Mouse (Mus musculus): ENCODE data around the gene Acsm2.

Gene Acsm2

DNA sequence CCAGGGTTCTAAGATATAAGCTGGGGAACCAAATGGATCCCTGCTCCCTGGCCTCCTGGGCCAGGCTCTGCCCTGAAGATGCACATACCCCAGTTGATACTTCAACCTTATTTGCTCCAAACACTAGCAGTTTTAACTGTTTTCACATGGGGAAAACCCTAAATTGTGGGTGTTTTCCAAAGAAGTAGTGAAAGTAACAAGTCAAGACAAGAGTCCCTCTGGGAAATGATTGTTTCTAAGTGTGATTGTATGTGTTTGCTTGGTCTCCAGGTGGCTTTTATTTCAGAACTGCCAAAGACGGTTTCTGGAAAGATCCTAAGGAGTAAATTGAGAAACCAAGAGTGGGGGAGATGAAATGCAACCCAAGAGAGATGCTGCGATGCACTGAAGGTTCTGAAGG, 11.7 kb upstream of the Acsm2 start:
- TF ChIP-seq GATA4 (IDR thresholded peaks at IDR 0.05; ENCODE audit: insufficient replicate concordance, low read length) = no peak

DNA sequence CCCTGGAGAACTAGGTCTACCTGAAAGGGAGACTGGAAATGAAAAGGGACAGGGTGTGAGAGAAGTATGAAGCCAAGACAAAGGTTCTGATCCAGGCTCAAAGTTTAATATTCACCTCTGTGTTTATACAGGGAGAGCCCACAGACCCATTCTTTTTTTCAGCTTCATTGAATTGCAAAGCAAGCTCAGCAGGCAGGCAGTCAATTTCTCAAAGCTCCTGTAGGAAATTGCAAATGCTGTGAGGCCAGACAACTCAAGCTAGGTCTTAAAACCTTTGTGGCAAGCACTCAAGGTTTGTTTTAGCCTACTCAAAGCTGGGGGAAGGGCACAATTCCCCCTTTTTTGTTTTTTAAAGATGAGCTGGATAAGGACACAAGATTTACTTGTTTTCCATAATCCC, 8.6 kb upstream of the Acsm2 start:
- TF ChIP-seq GATA4 (IDR thresholded peaks at IDR 0.05; ENCODE audit: insufficient replicate concordance, low read length) = no peak

DNA sequence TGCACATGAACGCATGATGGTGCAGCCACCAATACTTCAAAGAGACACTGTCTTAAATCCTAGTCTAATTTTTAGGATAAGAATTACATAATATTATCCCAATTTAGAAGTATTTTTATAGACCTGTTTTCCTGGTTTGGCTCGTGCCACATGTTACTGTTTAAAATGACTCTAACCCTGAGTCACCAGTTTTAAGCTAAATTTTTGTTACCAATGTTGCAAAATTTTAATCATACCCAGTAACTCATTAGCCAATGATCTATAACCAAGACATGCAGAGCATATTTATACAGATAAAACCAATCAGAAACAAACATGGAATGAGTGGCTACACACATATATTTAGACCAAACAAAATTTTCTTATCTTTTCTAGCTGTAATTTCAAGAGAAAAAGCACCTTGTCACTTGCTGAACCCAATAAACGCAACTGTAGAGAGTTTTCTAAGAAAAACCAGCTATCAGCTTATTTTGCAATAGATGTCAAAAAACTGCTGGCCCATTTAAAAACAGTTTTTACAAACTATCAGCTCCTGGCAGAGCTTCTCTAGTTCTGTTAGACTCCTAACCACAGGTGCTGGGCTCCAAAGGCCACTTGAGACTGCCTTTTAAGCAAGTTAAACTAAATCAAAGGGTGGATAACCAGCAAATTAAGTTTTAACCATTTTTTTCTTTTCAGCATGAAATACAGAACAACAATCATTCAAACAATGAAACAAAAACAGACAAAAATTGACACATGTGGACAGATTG, 3.5 kb upstream of the Acsm2 start:
- no peak for TF ChIP-seq GATA4 (IDR thresholded peaks at IDR 0.05; ENCODE audit: insufficient replicate concordance, low read length)

DNA sequence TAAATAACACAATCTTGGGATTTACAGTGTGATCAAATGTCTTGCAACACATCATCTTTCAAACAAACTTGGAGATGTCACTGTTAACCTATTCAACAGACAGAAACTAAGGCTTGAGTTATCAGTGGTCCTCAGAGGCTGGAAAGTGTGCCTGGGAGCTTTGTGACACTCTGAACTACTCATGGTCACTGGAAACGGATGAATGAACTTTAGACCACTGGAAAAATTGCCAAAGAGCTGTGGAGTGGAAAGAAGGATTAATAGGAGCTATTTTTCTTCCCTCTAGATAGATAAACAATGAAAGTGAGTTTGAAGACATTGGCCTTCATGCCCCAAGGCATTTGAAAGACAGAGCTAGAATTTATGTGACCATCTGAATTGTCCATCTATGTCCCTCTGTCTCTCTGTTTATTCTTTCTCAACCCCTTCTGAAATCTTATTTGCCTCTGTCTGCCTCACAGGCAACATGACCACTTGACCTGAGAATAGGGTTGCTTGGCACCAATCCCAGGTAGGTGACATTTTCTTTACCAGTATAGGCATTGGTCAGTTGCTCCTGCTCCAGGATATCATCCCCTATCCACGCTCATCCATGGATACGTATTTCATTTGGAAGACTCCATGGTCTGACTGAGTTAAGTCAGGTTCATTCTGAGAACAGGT, 5.8 kb downstream of the Acsm2 start:
- no peak for TF ChIP-seq GATA4 (IDR thresholded peaks at IDR 0.05; ENCODE audit: insufficient replicate concordance, low read length)

DNA sequence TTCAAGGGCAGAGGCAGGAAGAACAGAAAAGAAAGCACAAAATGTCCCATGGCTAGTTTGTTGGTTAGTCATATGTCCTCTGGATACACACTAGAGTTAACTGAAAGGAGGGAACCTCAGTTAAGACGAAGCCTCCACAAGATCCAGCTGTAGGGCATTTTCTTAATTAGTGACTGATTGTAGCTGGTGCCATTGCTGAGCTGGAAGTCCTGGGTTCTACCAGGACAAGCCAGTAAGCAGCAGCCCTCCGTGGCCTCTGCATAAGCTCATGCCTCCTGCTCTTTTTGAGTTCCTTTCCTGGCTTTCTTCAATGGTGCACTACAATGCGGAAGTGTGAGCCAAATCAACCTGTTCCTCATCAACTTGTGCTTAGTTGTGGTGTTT, 6.3 kb downstream of the Acsm2 start:
- no peak for TF ChIP-seq GATA4 (IDR thresholded peaks at IDR 0.05; ENCODE audit: insufficient replicate concordance, low read length)

DNA sequence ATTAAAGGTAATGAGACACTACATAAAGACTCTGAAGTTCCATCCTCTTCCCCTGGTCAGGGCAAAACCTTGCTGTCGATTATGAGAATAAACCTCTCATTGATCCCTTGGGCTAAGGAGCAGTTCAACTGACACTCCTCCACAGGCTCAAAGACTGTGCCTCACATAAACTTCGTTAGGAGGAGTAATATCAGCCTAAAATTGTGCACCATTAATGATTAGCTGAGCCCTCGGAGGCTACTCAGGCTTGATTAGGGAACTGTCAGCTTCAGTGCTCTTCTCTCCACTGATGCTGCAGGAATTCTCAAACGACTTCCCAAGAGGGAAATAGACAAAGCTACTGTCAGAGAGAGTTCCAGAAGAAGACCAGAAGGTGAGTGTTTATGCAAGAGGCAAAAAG, 7.3 kb downstream of the Acsm2 start:
- no peak for TF ChIP-seq GATA4 (IDR thresholded peaks at IDR 0.05; ENCODE audit: insufficient replicate concordance, low read length)

DNA sequence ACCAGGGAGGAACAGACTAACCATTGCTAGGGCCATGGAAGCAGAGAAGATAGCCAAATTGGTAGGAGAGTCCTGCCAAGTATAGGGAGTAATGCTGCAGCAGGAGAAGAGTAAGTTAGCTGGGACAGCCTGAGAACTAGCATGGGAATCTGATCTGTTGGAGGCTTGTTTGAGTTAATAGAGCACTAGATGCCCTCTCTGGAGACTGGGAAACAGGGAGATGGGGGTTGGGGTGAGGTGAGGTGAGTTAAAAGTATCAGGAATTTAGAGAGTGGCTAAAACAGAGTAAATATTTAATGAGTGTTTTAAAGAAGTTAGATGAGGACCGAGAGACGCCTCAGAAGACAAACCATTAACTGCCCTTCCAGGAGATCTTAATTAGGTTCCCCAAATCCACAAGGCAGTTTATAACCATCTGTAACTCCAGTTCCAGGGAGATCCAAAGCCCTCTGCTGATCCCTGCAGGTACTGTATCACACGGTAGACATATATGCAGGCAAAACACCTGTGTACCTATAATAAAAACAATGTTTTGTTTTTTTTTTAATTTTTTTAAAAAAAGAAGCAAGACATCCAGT, 40.5 kb downstream of the Acsm2 start:
- TF ChIP-seq GATA4 (IDR thresholded peaks at IDR 0.05; ENCODE audit: insufficient replicate concordance, low read length) = no peak

DNA sequence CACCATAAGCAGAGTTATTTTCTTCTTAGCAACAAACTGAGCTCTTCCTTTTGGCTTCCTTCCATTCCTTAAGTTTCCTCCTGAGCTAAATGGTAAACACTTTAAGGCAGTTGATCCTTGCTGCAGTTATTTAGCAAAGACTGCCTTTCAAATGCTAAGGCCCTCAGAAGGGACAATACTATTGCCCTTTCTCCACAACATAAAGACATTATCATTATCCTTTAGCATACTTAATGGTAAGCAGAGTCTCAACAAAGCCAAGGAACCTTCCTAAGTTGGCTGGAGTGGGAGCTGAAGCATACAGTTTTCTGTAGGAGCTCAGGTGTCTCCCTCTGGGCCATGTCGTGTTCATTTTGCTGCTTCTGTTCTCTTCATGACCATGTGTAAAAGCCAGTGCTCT, 41.2 kb downstream of the Acsm2 start:
- no peak for TF ChIP-seq GATA4 (IDR thresholded peaks at IDR 0.05; ENCODE audit: insufficient replicate concordance, low read length)

DNA sequence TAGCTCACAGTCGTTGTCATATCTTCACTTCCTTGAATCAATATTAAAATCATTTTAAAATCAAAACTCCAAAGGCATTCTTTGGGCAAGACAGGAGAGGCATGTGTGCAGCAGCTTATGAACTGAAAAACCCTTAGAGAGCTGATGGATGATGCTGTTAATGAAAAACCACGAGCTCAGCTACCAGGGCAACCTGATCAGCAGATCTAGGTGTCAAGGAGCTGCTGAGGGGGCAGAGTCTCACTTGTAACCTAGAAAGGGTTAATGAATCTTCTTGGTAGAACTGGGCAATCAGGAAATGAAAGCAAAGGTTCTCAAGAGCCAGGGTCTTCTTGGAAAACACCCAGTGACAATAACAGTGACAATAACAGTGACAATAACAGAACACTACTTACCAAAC, 42.4 kb downstream of the Acsm2 start:
- no peak for TF ChIP-seq GATA4 (IDR thresholded peaks at IDR 0.05; ENCODE audit: insufficient replicate concordance, low read length)

DNA sequence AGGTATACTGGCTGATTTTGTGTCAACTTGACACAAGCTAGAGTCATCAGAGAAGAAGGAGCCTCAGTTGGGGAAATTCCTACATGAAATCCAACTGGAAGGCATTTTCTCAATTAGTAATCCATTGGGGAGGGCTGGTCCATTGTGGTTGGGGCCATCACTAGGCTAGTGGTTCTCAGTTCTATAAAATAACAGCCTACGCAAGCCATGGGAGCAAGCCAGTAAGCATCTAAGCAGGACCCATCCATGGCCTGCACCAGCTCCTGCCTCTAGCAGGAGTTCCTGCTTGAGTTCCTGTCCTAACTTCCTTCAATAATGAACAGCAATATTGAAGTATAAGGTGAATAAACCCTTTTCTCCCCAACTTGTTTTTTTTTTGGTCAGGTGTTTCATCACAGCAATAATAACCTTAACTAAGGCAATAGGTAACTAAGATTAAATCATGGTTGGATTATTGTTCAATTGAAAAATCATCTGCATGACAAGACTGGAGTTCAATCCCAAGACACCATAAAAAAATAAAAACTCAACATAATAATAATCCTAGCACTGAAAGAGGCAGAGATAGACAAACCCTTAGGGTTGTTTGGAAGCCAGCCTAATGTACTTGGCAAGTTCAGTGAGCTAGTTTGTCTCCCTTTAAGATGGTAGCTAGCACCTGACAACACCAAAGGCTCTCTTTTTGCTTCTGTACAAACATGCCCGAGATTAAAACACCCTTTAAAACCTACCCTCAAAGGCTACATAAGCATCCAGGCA, 47.2 kb downstream of the Acsm2 start:
- no peak for TF ChIP-seq GATA4 (IDR thresholded peaks at IDR 0.05; ENCODE audit: insufficient replicate concordance, low read length)

DNA sequence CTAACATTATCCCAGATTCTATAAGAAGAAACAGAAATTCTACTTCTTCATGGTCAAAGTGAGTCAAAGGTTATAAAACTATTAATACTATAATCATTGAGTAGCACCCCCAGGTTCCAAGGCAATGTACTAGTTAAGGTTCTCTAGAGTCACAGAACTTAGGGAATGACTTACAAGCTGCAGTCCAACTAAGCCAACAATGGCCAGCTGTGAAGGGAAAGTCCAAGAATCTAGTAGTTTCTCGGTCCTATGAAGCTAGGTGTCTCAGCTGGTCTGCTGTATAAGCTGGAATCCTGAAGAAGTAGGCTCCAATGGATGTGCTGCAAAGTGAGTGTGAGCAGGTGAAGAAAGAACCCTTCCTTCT, 47.8 kb downstream of the Acsm2 start:
- TF ChIP-seq GATA4 (IDR thresholded peaks at IDR 0.05; ENCODE audit: insufficient replicate concordance, low read length) = no peak

DNA sequence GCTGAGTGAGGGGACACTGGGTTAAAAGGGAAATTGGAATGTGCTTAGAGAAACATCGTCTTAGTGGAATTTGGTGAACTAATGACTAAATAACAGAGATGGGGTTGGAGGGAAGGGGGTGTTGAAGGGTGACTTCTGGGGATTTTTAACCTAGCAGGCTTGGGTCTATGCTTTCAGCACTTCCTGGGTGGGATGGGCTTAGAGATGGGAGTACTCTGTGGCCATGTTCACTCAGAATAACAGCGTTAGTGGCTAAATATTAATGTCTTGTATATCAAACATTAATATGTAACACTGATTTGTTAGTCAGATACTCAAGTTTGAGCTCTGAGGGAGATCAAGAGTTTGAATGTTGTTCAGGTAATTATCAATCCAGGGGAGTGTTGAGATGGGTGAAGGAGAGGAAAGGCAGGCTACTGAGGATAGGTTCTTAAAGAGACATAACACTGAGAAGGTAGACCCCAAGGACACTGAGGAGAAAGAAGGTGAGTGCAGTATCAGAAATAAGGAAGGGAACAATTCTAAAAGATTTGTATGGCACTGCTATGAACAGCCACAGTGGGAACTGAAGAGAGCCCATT, 50.9 kb downstream of the Acsm2 start:
- no peak for TF ChIP-seq GATA4 (IDR thresholded peaks at IDR 0.05; ENCODE audit: insufficient replicate concordance, low read length)

DNA sequence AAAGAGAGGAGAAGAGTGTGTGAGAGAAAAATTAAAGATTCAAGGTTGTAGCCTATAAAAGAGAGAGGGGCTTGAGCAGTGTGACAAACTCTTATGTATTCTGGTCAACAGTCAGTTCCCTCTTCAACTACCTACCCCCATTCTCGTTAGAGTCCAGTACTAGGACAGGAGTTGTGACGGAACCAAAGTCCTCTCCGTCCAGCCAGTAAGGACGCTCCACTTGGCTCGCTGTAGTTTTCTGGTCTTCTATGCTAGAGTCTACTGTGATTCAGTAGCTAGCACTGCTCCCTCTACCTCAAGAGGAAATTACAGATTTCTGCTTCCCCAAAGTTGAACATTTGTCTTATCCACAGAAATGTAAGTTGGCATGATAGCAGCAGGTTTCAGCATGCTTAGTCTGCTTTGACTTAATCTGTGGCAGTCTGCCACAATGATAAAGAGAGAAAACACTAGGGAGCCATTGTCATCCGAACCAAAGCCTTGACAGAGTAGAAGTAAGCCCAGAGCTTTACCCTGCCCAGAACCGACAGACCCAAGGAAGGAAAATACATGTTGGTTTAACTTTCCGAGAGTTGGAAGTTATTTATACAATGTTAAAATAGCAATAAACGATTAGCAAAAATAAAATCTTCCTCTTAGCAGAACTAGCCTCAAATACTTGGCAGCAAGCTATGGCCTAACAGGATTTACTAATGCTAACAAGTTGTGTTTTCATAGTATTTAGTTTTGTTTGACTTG, 52.0 kb downstream of the Acsm2 start:
- no peak for TF ChIP-seq GATA4 (IDR thresholded peaks at IDR 0.05; ENCODE audit: insufficient replicate concordance, low read length)

DNA sequence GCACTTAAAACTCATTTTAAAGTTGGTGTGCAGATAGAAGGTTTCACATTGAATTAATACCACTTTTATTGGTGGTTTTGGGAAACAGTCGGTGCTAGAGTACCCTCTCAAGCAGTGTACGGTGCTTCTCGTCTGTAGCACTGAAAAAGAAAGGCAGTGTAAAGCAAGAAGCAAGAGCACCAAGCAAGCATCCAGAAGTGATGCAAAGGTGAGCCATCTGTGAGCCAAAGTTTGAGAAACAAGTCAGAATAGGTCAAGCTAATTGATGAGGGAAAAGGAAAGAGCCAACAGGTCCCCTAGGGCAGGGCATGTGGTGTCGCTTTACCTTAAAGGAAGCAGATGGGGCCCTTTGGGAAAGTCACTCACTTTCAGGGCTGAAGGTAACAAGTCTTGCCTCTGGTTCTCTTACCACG, 52.5 kb downstream of the Acsm2 start, which contains the start of gene Acsm1:
TSS of gene Acsm1 (plus strand) at position 363 of the 413 bp plus-strand sequence.
- TF ChIP-seq GATA4 (IDR thresholded peaks at IDR 0.05; ENCODE audit: insufficient replicate concordance, low read length) = no peak

Measured in liver, adult (tissue).